Mouse (Mus musculus) liver, embryonic 12.5 days (tissue): ENCODE data around the gene Snrpf. TPM values are rescaled to one million over a fixed set of nuclear protein-coding genes. Genes with fewer than 3 reads are reported as not detected.
"Not testable (repeated sequence)": the region's sequence is repeated elsewhere in the genome, so short reads cannot be mapped to it uniquely, and the experiment has no call there.

Experiments used
- ATAC-seq: fragments of 200-750 bp; cut with Nextera tagmentation; 2 replicates; pipeline ENCODE4 v1.8.0; 2017; ENCODE audit warnings: moderate number of reproducible peaks, mild to moderate bottlenecking, moderate library complexity
- H3K27ac ChIP-seq: fragments of 300-500 bp; sonication (generic); 2 replicates; pipeline ENCODE4 v1.5.1; 2016; ENCODE audit warnings: mild to moderate bottlenecking
- H3K27me3 ChIP-seq: fragments of 300-500 bp; sonication (generic); replicated peaks from 2 replicates; pipeline ENCODE4 v1.6.1; 2016; ENCODE audit warnings: mild to moderate bottlenecking, moderate library complexity
- H3K36me3 ChIP-seq: fragments of 300-500 bp; sonication (generic); 2 replicates; pipeline ENCODE4 v1.6.1; 2016; ENCODE audit warnings: mild to moderate bottlenecking, moderate library complexity
- H3K4me1 ChIP-seq: fragments of 300-500 bp; sonication (generic); 2 replicates; pipeline ENCODE4 v1.6.1; 2016
- H3K4me2 ChIP-seq: fragments of 300-500 bp; sonication (generic); 2 replicates; pipeline ENCODE4 v1.6.1; 2016; ENCODE audit warnings: mild to moderate bottlenecking, moderate library complexity
- H3K4me3 ChIP-seq: fragments of 300-500 bp; sonication (generic); 2 replicates; pipeline ENCODE4 v1.5.1; 2016; ENCODE audit warnings: mild to moderate bottlenecking, moderate library complexity
- H3K9ac ChIP-seq: fragments of 300-500 bp; sonication (generic); 2 replicates; pipeline ENCODE4 v1.6.1; 2016; ENCODE audit warnings: mild to moderate bottlenecking, moderate library complexity
- H3K9me3 ChIP-seq: fragments of 300-500 bp; sonication (generic); replicated peaks from 2 replicates; pipeline ENCODE4 v1.6.1; 2016; ENCODE audit warnings: mild to moderate bottlenecking, moderate library complexity
- WGBS: fragments of 180-500 bp; shearing (Covaris S2); methylation state at CpG from one replicate; pipeline ENCODE4 v1.1.7; 2016; ENCODE audit not compliant: insufficient replicate concordance; 5-methylcytosine and 5-hydroxymethylcytosine counted together
- polyA plus RNA-seq: library from polyadenylated mRNA; unstranded; fragments of >200 nt; fragmentation: Nextera tagmentation; extraction: Ambion mirVana; gene quantifications from 2 replicates; pipeline ENCODE4 v1.2.1, GENCODE M21; 2016

Snrpf gene
- polyA plus RNA-seq, 1 experiment from 2014 or later, result 128 TPM

DNA sequence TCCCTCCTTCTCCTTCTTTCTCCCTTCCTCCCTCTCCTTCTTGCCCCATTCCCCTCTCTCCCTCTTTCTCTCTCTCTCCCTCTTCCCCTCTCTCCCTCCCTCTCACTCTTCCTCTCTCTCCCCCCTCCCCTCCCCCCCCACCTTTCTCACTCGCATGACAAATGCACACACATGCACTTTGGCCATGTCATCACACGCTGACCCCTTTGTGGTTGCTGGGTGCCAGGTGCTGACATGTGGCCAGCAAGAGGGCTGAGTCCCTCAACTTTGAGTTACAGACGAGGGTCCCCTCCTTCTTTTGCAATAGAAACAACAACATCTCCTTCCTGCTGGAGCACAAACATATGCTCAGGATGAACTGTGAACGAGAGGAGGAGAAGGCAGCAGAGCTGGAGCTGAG lies 14.5 kb downstream of the Snrpf start:
- WGBS, result 50% methylated on average over 4 of the region's 4 CpGs
- no peak for ATAC-seq
- Histone ChIP-seq H3K27me3 (no peaks in the 10 kb centered on the region), H3K27ac (no peak overlapping the region), H3K4me3 (no peak overlapping the region), H3K9me3 (no peaks in the 10 kb centered on the region), H3K9ac (no peak overlapping the region), H3K4me1 (no peaks in the 10 kb centered on the region), H3K4me2 (no peak overlapping the region), H3K36me3 (no peaks in the 10 kb centered on the region)

DNA sequence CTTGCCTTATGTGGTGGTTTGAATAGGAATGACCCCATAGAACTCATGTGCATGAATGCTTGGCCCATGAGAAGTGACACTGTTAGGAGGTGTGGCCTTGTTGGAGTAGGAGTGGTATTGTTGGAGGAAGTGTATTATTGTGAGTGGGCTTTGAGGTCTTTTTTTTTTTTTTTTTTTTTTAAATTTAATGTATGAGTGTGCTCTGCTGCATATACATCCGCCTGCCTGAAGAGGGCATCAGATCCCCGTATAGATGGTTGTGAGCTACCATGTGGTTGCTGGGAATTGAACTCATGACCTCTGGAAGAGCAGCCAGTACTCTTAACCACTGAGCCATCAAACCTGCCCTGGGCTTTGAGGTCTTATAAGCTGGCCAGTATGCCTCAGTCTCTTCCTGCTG lies 17.3 kb downstream of the Snrpf start:
- Histone ChIP-seq H3K27me3 (no peaks in the 10 kb centered on the region), H3K9ac (no peak overlapping the region), H3K4me1 (no peaks in the 10 kb centered on the region), H3K27ac (no peak overlapping the region), H3K4me2 (no peak overlapping the region), H3K36me3 (no peaks in the 10 kb centered on the region), H3K4me3 (no peak overlapping the region), H3K9me3 (no peaks in the 10 kb centered on the region)
- WGBS, result 53% methylated on average over 2 of the region's 2 CpGs
- ATAC-seq, result no peak

GRCm38 (mm10) chr10:93568671-93569070 lies 20.8 kb downstream of the Snrpf start:
- Histone ChIP-seq H3K9ac (no peak overlapping the region), H3K27ac (no peak overlapping the region), H3K4me3 (no peak overlapping the region), H3K27me3 (no peaks in the 10 kb centered on the region), H3K36me3 (no peaks in the 10 kb centered on the region), H3K4me2 (no peak overlapping the region), H3K4me1 (no peaks in the 10 kb centered on the region), H3K9me3 (no peaks in the 10 kb centered on the region)
- ATAC-seq, result no peak
- WGBS, result 71% methylated on average over 6 of the region's 6 CpGs

GRCm38 (mm10) chr10:93567841-93568566 lies 21.5 kb downstream of the Snrpf start:
- Histone ChIP-seq H3K27ac (no peak overlapping the region), H3K9me3 (no peaks in the 10 kb centered on the region), H3K4me1 (no peaks in the 10 kb centered on the region), H3K4me2 (no peak overlapping the region), H3K36me3 (no peaks in the 10 kb centered on the region), H3K27me3 (no peaks in the 10 kb centered on the region), H3K4me3 (no peak overlapping the region), H3K9ac (no peak overlapping the region)
- WGBS, result 76% methylated on average over 11 of the region's 11 CpGs
- ATAC-seq, result no peak

DNA sequence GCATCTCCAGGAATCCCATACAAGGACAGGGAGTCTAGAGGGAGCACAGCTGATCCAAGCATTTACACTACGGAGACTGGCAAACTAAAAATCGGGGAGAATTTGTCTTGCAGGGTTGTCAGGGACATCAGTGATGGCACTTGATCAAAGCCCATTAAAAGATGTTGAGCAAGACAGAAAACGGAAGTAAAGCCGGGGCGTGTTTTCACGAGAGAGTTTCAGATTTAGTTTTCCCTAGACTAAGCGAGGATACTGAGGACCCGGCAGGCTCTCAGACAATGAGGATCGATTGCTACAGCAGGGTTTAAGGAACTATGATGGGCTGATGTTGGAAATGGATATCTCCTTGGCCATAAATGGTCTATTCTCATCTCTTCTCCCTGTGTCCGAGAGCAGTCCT lies 22.4 kb downstream of the Snrpf start:
- Histone ChIP-seq H3K4me2 (no peak overlapping the region), H3K27ac (no peak overlapping the region), H3K4me1 (no peaks in the 10 kb centered on the region), H3K36me3 (no peaks in the 10 kb centered on the region), H3K4me3 (no peak overlapping the region), H3K27me3 (no peaks in the 10 kb centered on the region), H3K9ac (no peak overlapping the region), H3K9me3 (no peaks in the 10 kb centered on the region)
- 75% methylated on average over 10 of the region's 10 CpGs for WGBS
- ATAC-seq, result no peak

GRCm38 (mm10) chr10:93564518-93565090 lies 24.9 kb downstream of the Snrpf start:
- Histone ChIP-seq H3K4me3 (no peak overlapping the region), H3K27me3 (no peaks in the 10 kb centered on the region), H3K4me2 (no peak overlapping the region), H3K36me3 (no peaks in the 10 kb centered on the region), H3K9me3 (no peaks in the 10 kb centered on the region), H3K9ac (no peak overlapping the region), H3K27ac (no peak overlapping the region), H3K4me1 (no peaks in the 10 kb centered on the region)
- no peak for ATAC-seq
- 54% methylated on average over 14 of the region's 14 CpGs for WGBS

DNA sequence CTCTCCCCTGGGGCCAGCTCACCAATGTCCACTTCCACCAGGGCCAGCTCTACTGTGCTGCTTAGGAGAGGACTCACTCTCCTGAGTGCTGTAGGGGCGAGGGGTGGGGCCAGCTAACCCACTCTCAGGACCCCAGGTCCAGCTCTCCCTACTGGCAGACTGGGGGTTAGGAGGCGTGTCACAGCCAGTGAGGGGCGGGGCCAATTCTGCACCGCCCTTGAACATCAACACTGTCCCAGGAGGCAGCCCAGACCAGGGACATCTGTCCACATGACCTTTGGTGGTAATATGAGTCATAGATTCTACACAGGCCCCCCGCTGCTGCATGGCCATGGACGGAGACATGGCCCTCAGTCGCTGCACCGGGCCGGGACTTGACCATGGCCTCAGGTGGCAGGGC lies 29.7 kb downstream of the Snrpf start:
- Histone ChIP-seq H3K27me3 (no peaks in the 10 kb centered on the region), H3K4me2 (no peak overlapping the region), H3K4me1 (no peaks in the 10 kb centered on the region), H3K36me3 (no peaks in the 10 kb centered on the region), H3K4me3 (no peak overlapping the region), H3K9me3 (no peaks in the 10 kb centered on the region), H3K27ac (no peak overlapping the region), H3K9ac (no peak overlapping the region)
- peak; percentile 57 for ATAC-seq
- 35% methylated on average over 9 of the region's 9 CpGs for WGBS

- 51% methylated on average over 2 of the region's 2 CpGs for WGBS
Observed at GRCm38 (mm10) chr10:93557971-93558370, 31.5 kb downstream of the Snrpf start.

DNA sequence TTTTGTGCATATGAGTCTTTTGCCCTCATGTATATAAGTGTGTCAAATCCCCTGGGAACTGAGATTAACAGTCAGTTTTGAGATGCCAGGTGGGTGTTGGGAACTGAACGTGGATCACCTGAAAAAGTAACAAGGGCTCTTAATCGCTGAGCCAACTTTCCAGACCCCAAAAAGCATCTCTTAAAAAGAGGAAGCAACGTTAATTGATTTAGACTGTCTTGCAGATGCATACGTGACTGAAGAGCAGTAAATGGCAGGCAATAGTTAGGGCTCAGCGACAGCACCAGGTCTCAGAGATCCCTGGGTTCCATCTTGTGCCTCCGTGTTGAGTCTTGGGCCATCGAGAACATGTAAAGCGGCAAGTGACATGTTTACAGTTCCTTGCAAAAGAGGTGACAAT lies 36.9 kb downstream of the Snrpf start:
- 60% methylated on average over 8 of the region's 8 CpGs for WGBS
- Histone ChIP-seq H3K27ac (no peak overlapping the region), H3K27me3 (no peaks in the 10 kb centered on the region), H3K9ac (no peak overlapping the region), H3K9me3 (no peaks in the 10 kb centered on the region), H3K36me3 (no peaks in the 10 kb centered on the region), H3K4me2 (no peak overlapping the region), H3K4me3 (no peak overlapping the region), H3K4me1 (no peaks in the 10 kb centered on the region)
- ATAC-seq, result no peak

More at GRCm38 (mm10) chr10:93557971-93558370, 31.5 kb downstream of the Snrpf start:
- not testable (repeated sequence) for H3K4me2 ChIP-seq, H3K9ac ChIP-seq, H3K36me3 ChIP-seq, H3K4me1 ChIP-seq, H3K27ac ChIP-seq, H3K4me3 ChIP-seq, ATAC-seq, H3K27me3 ChIP-seq, H3K9me3 ChIP-seq

GRCm38 (mm10) chr10:93549821-93550220 lies 39.7 kb downstream of the Snrpf start:
- Histone ChIP-seq H3K9ac (no peak overlapping the region), H3K4me3 (no peak overlapping the region), H3K27ac (no peak overlapping the region), H3K36me3 (no peaks in the 10 kb centered on the region), H3K9me3 (no peaks in the 10 kb centered on the region), H3K27me3 (no peaks in the 10 kb centered on the region), H3K4me2 (no peak overlapping the region), H3K4me1 (no peaks in the 10 kb centered on the region)
- no peak for ATAC-seq
- WGBS, result 72% methylated on average over 10 of the region's 10 CpGs

GRCm38 (mm10) chr10:93548991-93549390 lies 40.5 kb downstream of the Snrpf start:
- 10% methylated on average over 7 of the region's 7 CpGs for WGBS
- Histone ChIP-seq H3K27ac (no peak overlapping the region), H3K36me3 (no peaks in the 10 kb centered on the region), H3K4me3 (no peak overlapping the region), H3K4me2 (no peak overlapping the region), H3K9ac (no peak overlapping the region), H3K9me3 (no peaks in the 10 kb centered on the region), H3K4me1 (no peaks in the 10 kb centered on the region), H3K27me3 (no peaks in the 10 kb centered on the region)
- ATAC-seq, result no peak

GRCm38 (mm10) chr10:93547741-93548270 lies 41.7 kb downstream of the Snrpf start:
- H3K4me2 ChIP-seq, result no peak overlapping the region
- no peaks in the 10 kb centered on the region for H3K4me1 ChIP-seq
- no peaks in the 10 kb centered on the region for H3K36me3 ChIP-seq
- WGBS, result 77% methylated on average over 4 of the region's 4 CpGs
- no peak overlapping the region for H3K27ac ChIP-seq
- H3K9ac ChIP-seq, result no peak overlapping the region
- ATAC-seq, result no peak
- no peak overlapping the region for H3K4me3 ChIP-seq
- H3K27me3 ChIP-seq, result no peaks in the 10 kb centered on the region
- H3K9me3 ChIP-seq, result no peaks in the 10 kb centered on the region
